Mouse (Mus musculus) kidney, embryonic 14.5 days (tissue): Measurements from ENCODE around the gene Gjb3. TPM values are rescaled to one million over a fixed set of nuclear protein-coding genes. Genes with fewer than 3 reads are reported as not detected.
A peak's percentile ranks its signal among the peaks of the same experiment; 100 is the strongest.

ENCODE experiments used
- ATAC-seq: fragments of 200-750 bp; cut with Nextera tagmentation; 2 replicates; pipeline ENCODE4 v1.8.0; 2017; ENCODE audit warnings: moderate number of reproducible peaks, mild to moderate bottlenecking, moderate TSS enrichment, moderate library complexity; ENCODE audit not compliant: low FRiP score, low TSS enrichment
- H3K27ac ChIP-seq: fragments of 300-500 bp; sonication (generic); 2 replicates; pipeline ENCODE4 v1.5.1; 2014; ENCODE audit warnings: low read depth, mild to moderate bottlenecking, low read length, moderate library complexity, mixed read lengths
- H3K27me3 ChIP-seq: fragments of 300-500 bp; sonication (generic); 2 replicates; pipeline ENCODE4 v1.6.1; 2014; ENCODE audit warnings: mild to moderate bottlenecking, low read length; ENCODE audit not compliant: control insufficient read depth, insufficient read depth
- H3K36me3 ChIP-seq: fragments of 300-500 bp; sonication (generic); 2 replicates; pipeline ENCODE4 v1.6.1; 2014; ENCODE audit warnings: low read length, mixed read lengths; ENCODE audit not compliant: control insufficient read depth, insufficient read depth
- H3K4me1 ChIP-seq: fragments of 300-500 bp; sonication (generic); 2 replicates; pipeline ENCODE4 v1.6.1; 2014; ENCODE audit warnings: low read length, mixed read lengths; ENCODE audit not compliant: control insufficient read depth, insufficient read depth
- H3K4me2 ChIP-seq: fragments of 300-500 bp; sonication (generic); replicated peaks from 2 replicates; pipeline ENCODE4 v1.6.1; 2014; ENCODE audit warnings: low read depth, mild to moderate bottlenecking, low read length
- H3K4me3 ChIP-seq: fragments of 300-500 bp; sonication (generic); 2 replicates; pipeline ENCODE4 v1.5.1; 2014; ENCODE audit warnings: mild to moderate bottlenecking, low read length
- H3K9ac ChIP-seq: fragments of 300-500 bp; sonication (generic); 2 replicates; pipeline ENCODE4 v1.6.1; 2014; ENCODE audit warnings: low read depth, mild to moderate bottlenecking, low read length, moderate library complexity
- H3K9me3 ChIP-seq: fragments of 300-500 bp; sonication (generic); 2 replicates; pipeline ENCODE4 v1.6.1; 2016; ENCODE audit warnings: low read length; ENCODE audit not compliant: control insufficient read depth
- WGBS: fragments of 180-500 bp; shearing (Covaris S2); extraction: QIAGEN DNeasy Blood & Tissue Kit; methylation state at CpG from one replicate; pipeline ENCODE4 v1.1.7; 2014; 5-methylcytosine and 5-hydroxymethylcytosine counted together
- polyA plus RNA-seq: library from polyadenylated mRNA; unstranded; fragments of >200 nt; fragmentation: Nextera tagmentation; extraction: Ambion mirVana; gene quantifications from 2 replicates; pipeline ENCODE4 v1.2.1, GENCODE M21; 2014

The Gjb3 gene
- 1.4 and 1.5 TPM in 2 replicates for polyA plus RNA-seq

DNA sequence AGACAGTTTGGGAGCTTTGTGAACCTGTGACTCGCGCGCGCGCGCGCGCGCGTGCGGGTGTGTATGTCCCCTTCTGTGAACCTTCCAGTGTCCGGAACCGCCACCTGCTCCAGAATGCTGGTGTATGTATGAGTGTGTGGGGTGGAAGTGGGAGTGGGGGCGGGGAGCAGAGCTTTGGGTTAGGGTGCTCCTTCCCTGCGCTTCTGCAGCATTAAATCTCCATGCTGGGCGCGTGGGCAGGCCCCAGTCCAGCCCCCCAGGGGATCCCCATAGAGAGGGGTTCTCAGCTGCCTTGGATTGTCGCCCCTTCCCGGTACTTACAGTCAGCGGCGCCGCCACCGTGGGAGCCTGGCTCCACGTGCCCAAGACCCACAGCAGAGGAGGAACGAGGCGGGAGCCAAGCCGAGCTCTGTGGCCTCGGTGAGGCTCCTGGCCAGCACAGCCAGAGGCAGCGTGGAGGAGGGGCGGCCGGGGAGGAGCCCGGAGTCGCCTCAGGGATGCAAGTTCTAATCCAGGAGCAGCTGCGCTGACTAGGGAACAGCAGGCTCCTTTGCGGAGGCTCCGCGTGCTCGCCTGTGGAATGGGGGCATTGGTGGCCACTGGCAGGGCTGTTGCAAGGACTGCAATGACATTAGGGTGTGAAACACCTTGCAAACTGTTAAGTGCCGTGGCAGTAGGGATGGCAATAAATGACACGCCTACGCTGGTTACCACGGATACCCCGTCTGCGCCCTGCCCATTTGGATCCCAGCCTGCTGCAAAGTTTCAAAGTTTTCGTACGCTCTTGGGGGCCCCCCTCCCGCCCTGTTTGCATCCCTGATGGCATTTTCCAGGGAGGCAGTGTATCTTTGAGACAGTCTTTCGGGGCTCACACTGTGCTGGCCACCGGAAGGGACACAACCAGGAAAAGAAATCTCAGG is at the start of gene Gjb3:
TSS of gene Gjb3 (minus strand) at position 664 of the 920 bp plus-strand sequence.
- ATAC-seq = 0 out of 2 replicates have a peak, but pooled peaks have one; percentile 36
- peaks cover 43% of the 10 kb centered on the region for H3K27me3 ChIP-seq
- no peak within 1 kb of the TSS for H3K9ac ChIP-seq

DNA sequence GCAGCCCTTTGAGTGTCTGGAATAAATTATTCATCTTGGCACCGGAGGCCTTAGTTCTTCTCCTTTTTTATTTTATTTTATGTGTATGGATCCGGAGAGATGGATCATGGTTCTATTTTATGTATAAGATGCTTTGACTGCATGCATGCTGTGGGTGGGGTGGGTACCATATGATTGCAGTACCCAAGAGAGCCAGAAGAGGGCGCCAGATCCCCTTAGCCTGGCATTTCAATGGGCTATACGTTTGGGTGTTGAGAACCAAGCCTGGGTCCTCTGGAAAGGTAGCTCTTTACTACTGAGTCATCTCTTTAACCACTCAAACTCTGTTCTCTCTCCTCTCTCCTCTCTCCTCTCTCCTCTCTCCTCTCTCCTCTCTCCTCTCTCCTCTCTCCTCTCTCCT is 46.7 kb upstream of the Gjb3 start:
- Histone ChIP-seq H3K4me2 (no peak overlapping the region), H3K9ac (no peak overlapping the region), H3K9me3 (no peaks in the 10 kb centered on the region), H3K27me3 (no peaks in the 10 kb centered on the region), H3K27ac (no peak overlapping the region), H3K36me3 (no peaks in the 10 kb centered on the region), H3K4me1 (no peaks in the 10 kb centered on the region), H3K4me3 (no peak overlapping the region)
- ATAC-seq = no peak
- WGBS = 37% methylated on average over 4 of the region's 4 CpGs

More for the DNA sequence above, at the start of gene Gjb3:
- Histone ChIP-seq H3K27ac (no peak within 1 kb of the TSS), H3K4me3 (peak within 1 kb of the TSS; percentile 26), H3K4me2 (peak within 1 kb of the TSS; percentile 32), H3K9me3 (no peaks in the 10 kb centered on the region), H3K36me3 (no peaks in the 10 kb centered on the region), H3K4me1 (peaks cover 12% of the 10 kb centered on the region; the same call in 1 of the 2 replicates)
- 2% methylated on average over 48 of the region's 49 CpGs for WGBS

DNA sequence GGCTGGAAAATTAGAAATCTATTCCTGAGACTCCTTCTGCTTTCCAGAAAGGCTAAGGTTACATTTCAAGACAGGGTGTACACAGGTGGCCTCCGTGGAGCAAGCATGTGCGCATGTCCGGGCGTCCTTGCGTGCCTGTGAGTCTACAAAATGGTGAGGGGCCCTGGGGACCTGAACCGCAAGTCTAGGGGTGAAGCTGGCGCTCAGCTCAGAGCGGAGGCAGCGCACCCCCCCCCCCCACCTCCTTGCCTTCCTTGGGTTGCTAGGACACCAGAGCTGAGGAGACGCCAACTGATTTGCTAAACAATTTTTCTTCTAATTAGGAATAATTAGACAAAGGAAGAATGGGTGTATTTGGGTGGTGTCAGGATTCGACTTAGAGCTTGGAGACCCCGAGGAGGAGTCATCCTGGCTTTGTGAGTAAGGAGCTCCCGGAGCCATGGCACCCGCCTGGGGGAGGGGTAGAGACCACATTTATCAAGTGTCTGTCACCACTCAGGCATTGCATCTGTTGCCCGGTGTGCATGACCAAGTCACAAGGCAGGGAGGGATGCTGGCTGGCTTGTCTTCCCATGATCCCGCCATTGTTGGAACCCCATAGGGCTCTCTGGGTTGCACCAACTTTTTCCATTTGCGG is 45.0 kb upstream of the Gjb3 start:
- 55% methylated on average over 17 of the region's 17 CpGs for WGBS
- Histone ChIP-seq H3K4me1 (no peaks in the 10 kb centered on the region), H3K27me3 (no peaks in the 10 kb centered on the region), H3K9me3 (no peaks in the 10 kb centered on the region), H3K27ac (no peak overlapping the region), H3K4me2 (no peak overlapping the region), H3K4me3 (no peak overlapping the region), H3K9ac (no peak overlapping the region), H3K36me3 (no peaks in the 10 kb centered on the region)
- peak; percentile 75 for ATAC-seq

DNA sequence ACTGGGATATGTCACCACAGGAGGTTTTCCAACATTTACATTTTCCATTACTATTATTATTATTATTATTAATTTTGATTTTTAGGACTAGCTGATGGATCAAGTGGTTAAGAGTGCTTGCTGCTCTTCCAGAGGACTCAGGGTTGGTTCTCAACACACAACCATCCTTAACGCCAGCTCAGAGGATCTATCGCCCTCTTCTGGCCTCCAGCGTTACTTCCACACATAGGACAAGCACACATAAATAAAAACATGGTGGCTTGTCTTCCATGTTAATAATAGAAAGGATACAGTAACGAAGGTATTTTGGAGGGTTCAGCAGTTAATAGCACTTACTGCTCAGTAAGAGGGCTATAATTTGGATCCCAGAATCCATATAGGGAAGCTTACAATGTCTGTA is 44.0 kb upstream of the Gjb3 start:
- no peak overlapping the region for H3K4me2 ChIP-seq
- H3K27ac ChIP-seq = no peak overlapping the region
- no peaks in the 10 kb centered on the region for H3K27me3 ChIP-seq
- H3K4me1 ChIP-seq = no peaks in the 10 kb centered on the region
- no peaks in the 10 kb centered on the region for H3K9me3 ChIP-seq
- H3K4me3 ChIP-seq = no peak overlapping the region
- ATAC-seq = no peak
- no peaks in the 10 kb centered on the region for H3K36me3 ChIP-seq
- no peak overlapping the region for H3K9ac ChIP-seq
- 91% methylated on average over 4 of the region's 4 CpGs for whole genome bisulfite sequencing

DNA sequence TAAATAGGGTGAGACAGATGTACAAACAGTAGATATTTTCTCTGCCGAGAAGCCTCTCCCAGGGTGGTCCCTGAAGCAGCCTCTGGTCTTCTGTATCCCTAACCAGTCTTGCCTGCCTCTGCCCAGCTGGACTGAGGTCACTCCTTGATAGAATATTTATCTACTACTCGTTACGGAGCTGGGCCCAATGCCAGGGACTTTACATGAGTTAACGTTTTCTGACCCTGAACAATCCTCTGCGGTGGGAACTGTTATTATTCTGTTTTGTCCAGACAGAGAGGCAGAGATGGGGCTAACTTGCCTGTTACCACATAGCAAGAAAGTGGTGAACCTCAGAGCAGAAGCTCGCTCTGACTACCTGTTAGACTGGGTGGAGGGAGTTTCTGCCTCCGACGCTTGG is 42.8 kb upstream of the Gjb3 start:
- H3K9ac ChIP-seq = no peak overlapping the region
- no peak for ATAC-seq
- no peak overlapping the region for H3K4me2 ChIP-seq
- H3K36me3 ChIP-seq = no peaks in the 10 kb centered on the region
- H3K27ac ChIP-seq = no peak overlapping the region
- whole genome bisulfite sequencing = 50% methylated on average over 8 of the region's 8 CpGs
- H3K27me3 ChIP-seq = no peaks in the 10 kb centered on the region
- H3K4me3 ChIP-seq = no peak overlapping the region
- no peaks in the 10 kb centered on the region for H3K9me3 ChIP-seq
- no peaks in the 10 kb centered on the region for H3K4me1 ChIP-seq

DNA sequence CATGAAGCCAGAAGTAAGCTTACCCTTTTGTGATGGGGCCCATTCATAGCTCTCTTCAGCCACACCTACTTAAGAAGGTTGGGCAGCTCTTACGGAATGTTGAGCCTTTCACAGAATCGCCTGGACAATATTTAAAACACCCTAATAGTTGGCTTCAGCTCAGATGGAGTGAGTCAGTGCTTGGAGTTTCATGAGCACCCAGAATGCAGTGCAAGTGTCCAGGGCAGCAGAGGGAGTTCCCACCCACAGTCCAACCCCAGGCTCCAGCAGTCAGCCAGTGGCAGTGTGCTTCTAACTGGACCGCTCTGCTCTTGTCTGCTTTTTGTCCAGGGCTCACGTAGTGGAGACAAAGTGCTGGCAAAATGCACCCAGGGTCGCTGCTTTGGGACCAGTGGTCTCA is 40.9 kb upstream of the Gjb3 start:
- H3K9ac ChIP-seq = no peak overlapping the region
- H3K36me3 ChIP-seq = no peaks in the 10 kb centered on the region
- 72% methylated on average over 5 of the region's 5 CpGs for WGBS
- H3K27ac ChIP-seq = no peak overlapping the region
- no peaks in the 10 kb centered on the region for H3K9me3 ChIP-seq
- no peak overlapping the region for H3K4me2 ChIP-seq
- no peaks in the 10 kb centered on the region for H3K27me3 ChIP-seq
- H3K4me3 ChIP-seq = no peak overlapping the region
- ATAC-seq = no peak
- no peaks in the 10 kb centered on the region for H3K4me1 ChIP-seq

DNA sequence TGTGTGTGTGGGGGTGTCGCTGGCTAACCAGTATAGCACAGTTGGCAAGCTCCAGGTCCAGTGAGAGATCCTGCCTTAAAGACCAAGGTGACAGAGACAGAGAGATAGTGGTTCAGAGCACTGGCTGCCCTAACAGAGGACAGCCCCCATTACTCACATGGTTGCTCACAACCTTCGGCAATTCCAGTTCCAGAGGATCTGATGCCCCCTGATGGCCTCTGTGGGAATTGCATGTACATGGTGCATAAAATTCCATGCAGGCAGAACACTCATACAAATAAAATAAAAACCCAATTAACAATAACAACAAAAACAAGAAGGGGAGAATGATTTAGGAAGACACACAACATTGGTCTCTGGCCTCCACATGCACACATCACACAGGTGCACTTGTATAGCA is 39.8 kb upstream of the Gjb3 start:
- H3K9ac ChIP-seq = no peak overlapping the region
- H3K27me3 ChIP-seq = no peaks in the 10 kb centered on the region
- no peak overlapping the region for H3K4me3 ChIP-seq
- ATAC-seq = no peak
- H3K36me3 ChIP-seq = no peaks in the 10 kb centered on the region
- H3K4me2 ChIP-seq = no peak overlapping the region
- H3K9me3 ChIP-seq = no peaks in the 10 kb centered on the region
- 49% methylated on average over 2 of the region's 2 CpGs for WGBS
- H3K4me1 ChIP-seq = no peaks in the 10 kb centered on the region
- H3K27ac ChIP-seq = no peak overlapping the region

DNA sequence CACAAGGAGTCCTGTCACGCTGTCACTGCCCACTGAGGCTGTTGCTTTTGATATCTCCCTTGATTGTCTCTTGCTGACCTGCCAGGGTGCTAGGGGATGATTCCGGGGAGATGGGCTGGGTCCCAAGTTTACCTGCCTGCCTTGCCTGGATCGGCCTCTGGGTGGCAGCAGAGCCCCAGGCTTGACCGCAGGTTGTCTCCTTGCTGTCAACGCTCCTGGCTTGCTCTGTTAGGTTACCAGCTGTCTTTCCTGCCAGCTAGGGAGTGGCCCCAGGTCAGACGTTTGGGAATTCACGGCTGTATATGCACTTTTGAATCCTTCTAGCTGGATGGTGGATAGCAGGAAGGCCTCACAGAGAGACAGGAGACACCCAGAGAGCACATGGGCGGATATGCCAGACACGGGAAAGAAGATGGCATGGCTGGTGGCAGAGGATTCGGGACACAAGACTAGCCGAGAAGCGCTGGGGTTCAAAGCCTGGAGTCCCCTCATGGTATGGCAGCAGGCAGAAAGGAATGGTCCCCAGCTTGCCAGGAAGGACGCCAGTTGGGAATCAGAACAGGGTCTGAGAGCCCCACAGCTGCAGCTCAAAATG is 37.8 kb upstream of the Gjb3 start:
- Histone ChIP-seq H3K4me1 (no peaks in the 10 kb centered on the region), H3K27me3 (no peaks in the 10 kb centered on the region), H3K9me3 (no peaks in the 10 kb centered on the region), H3K4me3 (no peak overlapping the region), H3K36me3 (no peaks in the 10 kb centered on the region), H3K4me2 (no peak overlapping the region), H3K9ac (no peak overlapping the region), H3K27ac (no peak overlapping the region)
- 32% methylated on average over 13 of the region's 13 CpGs for WGBS
- ATAC-seq = peak; percentile 59

DNA sequence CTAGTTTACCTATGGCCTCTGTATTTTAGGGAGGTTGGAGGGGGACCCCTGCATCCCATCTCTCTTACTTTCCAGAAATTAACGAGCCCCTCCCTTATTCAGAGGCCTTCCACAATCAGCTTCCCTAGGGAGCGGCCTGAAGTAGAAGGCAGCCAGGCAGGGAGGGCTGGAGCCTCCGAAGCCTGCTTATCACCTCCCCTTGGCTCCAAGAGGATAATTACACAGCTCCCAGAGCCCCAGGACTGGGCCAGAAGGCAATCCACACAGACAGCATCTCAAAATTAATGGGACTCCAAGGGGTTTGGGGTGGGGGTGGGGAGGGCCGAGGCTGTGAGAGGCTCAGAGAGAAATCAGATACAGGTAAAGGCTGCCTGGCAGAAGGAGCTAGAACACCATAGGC is 35.2 kb upstream of the Gjb3 start:
- Histone ChIP-seq H3K4me1 (no peaks in the 10 kb centered on the region), H3K36me3 (no peaks in the 10 kb centered on the region), H3K9ac (no peak overlapping the region), H3K27ac (no peak overlapping the region), H3K4me2 (no peak overlapping the region), H3K27me3 (no peaks in the 10 kb centered on the region), H3K4me3 (no peak overlapping the region), H3K9me3 (no peaks in the 10 kb centered on the region)
- 10% methylated on average over 4 of the region's 4 CpGs for WGBS
- ATAC-seq = 0 out of 2 replicates have a peak, but pooled peaks have one; percentile 32
